Mouse (Mus musculus) kidney, adult 18-20 months (tissue): ENCODE data around the gene Cables2.
A peak's percentile ranks its signal among the peaks of the same experiment; 100 is the strongest.
"Not testable (repeated sequence)": the region's sequence is repeated elsewhere in the genome, so short reads cannot be mapped to it uniquely, and the experiment has no call there.

Experiments used
- DNase-seq: peaks from one replicate; pipeline ENCODE4 v3.0.0; 2021

The Cables2 gene

DNA sequence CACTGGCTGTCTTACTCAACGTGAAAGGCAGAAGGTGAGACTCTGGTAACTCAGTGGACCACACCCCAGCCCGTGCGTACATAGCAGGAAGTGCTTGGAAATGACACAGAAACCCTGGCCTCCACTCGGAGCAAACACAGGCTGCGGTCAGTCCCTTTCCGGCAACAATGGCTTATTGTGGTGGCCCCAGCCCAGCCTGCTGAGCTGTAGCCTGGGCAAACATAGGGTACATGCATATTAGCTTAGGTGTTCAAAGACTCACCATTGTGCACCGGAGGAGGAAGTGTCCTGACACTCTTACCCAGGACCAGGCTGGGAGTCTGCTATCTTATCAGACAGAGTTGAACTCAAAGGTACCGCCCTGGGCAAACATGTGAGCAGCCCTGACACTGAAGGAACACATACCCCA lies 3.6 kb upstream of the Cables2 start:
- no peak for DNase-seq

DNA sequence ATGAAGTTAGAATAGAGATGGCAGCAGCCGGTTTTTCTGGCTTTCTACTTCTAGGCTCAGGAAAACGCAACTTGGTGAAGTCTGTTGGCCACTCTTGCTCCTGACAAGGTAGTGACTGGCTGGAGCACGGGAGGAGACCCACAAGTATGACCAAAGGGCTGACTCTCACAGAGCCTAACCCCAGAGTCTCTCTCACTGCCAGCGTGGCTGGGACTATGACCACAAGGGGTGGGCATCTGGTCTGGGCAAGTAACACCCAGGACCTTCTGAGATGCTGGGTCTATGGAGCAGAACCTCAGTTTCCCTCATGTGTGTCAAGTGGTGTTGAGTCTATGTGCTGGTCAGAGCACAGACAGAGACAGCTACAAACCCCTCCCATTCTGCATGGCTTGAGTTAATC lies 3.1 kb upstream of the Cables2 start:
- DNase-seq: no peak

DNA sequence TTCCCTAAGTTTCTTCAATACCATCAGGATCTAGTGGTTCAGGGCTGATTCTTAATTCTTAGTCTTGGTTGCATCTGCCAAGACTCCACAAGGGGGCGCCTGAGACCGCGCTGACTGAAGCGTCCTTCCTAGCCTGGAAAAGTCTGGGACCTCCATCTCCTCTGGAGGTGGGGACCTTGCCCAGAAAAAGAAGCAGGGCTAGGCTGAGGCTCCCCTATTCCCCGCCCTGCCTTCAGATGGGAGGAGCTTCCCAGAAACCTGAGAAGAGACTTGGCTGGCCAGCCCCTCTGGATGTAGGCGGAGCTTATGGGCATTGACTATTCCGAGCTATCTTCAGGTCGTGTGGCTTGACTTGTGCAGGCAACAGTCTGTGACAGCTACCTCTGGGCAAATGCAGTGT lies 2.5 kb upstream of the Cables2 start:
- peak; percentile 86 for DNase-seq

DNA sequence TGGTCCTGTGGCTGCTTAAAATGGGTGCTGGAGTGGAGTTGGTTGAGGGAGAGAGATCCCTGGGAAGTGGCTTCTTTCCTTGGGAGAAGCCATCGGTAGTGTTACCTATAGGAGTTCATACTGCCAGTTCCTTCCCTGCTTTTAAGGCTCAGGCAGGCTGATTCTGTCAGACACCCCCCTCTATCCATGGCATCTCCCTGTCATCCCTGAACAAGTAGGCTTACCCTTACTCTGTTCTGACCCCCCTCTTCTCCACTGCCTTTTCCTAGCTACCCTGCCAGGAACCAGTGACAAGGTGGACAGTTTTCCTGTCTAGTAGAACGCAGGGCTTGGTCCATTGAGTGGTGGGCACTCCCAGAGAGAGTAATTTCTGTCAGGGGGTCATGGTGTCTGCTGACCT lies 1.2 kb upstream of the Cables2 start:
- DNase-seq: no peak

DNA sequence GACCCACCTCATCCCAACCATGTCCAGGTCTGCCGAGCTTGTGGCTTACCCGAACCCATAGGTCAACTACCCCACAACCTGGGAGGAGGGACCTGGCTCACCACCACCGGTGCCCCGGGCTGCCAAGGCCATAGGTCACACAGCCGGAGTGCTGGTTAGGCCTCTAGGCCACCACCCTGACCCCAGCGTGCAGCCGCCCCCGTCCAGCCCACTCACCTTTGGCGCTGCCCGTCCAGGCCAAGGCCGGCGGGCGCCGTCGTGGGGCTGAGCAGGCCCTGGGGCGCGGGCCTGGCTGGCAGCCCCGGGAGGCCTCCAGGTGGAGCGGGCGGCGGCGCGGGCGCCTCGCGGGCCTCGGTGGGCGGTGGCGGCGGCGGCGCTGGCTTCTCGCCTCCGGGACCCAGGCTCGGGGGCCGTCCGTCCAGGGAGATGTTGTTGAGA lies 393 bp downstream of the Cables2 start:
- no peak for DNase-seq

DNA sequence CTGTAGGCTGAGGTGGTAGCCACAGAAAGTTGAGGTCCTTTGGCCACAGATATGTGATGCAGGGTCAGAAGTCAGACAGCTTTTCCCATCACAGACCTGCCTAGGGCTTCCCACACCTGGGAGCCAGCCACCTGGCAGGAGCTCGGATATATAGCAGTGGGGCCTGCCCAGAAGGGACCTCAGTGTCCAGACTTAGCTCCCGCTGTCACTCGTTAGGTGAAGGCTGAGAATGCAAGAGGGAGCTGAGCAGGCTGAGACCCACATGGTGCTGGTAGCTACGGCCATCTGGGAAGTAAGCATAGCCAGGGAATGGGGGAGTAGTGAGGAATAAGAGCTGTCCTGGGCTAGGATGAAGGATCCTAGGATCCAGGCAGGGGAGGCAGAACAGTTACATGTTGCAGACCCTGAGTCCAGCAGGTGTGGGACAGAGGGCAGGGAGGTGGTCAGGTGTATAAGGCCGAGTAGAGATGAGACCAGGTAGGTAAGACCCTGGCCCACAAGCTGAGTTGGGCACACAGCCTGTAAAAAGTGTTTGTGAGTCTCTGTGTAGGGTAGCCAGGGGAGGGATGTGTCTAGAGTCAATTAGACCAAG lies 1.4 kb downstream of the Cables2 start:
- DNase-seq: no peak

DNA sequence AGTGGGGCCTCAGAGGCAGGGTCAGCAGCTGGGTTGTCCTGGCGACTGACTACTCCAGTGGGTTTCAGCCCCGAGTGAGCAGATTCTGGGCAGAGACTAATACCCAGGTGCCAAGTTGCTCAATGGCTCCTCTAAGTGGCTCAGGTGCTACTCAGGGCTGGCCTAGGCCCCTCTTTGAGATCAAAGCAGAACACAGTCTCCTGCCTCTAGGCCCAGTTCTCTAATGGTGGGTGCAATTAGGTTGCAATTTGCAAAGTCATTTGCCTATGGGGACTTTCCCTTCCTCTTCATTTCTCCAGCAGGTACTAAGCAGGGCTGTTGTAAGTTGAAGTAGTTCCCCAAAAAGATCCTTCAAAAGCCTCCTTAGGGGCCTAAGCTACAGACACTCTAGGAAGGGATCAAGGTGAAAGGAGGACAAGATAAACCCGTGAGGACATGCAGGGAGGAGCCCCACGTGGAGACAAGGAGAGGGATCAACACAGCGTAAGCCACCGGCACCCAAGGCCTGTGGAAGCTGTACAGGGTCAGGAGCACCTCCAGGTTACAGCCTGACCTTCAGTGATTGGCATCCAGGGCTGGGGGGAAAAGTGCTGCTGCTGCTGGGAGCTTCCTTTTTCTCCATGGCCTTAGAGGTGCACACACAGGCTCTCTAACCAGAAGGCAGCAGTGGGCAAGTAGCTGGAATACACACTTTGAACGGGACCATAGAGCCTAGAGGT lies 2.6 kb downstream of the Cables2 start:
- DNase-seq: no peak

DNA sequence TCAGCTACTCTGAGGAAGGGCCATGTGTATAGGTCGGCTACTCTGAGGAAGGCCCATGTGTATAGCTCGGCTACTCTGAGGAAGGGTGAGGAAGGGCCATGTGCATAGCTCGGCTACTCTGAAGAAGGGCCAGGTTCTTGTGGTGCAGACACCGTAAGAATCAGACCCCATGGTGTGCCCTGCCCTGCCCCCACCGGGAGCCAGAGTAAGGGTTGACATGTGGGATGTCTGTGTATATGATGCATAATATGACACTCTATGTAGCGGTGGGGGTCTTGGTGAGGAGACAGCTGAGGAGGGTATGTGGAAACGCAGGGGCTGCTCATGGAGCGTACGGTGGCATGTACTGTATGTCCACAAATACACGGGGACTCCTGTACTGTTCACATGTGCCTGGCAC lies 4.0 kb downstream of the Cables2 start:
- no peak for DNase-seq

DNA sequence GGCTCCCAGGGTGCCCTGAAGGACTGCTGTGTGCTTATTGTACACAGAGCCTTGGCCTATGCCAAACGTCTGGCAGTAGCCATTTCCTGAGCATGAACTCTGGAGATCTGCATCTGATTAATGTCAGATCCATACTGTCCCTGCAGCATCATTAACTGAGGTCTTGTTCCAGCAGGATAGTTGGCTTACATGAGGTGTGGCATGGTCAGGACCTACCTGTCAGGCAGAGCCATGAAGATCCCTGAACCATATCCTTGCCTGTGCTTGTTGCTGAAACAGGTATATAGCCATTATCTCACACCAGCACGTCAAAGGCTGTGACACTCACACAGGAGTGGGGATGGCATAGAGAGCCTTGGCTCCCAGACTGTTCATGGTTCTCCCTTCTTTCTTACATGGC lies 5.3 kb downstream of the Cables2 start:
- no peak for DNase-seq

DNA sequence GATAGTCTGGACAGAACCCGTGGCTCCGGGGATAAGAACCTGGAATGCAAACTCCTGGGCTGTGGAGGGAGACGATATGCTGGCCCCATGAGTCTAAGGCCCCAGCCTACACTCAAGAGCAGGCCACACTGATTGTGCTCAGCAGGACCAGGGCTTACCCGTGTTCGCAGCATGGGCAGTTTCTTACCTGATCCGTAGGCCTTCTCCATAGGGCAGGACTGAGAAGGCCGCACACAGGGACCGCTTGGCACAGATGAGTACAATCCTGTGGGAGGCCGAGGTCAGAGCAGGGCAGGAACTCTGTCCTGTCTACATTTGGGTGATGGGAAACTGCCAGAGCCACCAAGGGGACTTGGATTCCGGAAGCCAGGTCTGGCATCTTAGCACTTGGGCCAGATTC lies 10.4 kb downstream of the Cables2 start:
- no peak for DNase-seq

DNA sequence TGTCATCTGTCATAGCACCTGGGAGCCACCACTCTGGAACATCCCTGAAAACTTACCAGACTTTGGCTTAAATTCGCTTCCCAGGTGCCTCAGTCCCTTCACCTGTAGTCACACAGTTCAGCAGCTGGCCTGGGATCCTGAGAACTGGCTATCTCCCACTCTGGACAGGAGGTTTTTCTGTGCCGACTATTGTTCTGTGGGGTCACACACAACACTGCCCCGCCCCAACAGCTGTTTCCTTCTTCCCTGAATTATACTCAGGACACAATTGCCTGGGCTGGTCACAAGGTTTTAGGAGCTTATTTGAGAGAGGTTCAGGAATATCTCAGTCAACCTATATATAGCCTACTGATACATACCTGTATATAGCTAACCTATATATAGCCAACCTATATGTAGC lies 10.9 kb downstream of the Cables2 start:
- no peak for DNase-seq

DNA sequence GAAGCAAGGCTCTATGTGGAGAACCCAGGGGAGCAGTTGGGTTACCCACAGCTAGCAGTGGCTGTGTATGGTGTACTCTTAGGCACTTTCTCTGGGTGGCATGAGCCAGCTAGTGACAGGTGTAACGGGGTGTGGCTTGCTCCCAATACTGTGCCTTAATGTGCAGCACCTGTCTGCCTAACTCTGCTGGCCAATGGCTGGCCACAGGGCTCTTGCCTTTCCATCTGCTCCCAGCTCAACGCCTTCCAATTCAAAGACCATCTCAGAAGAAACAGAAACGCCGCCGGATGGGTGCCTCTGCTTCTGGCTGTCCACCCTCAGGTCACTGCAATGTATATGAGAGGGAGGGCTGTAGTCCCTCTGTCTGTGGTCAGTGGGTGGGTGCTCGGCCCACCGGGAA lies 11.4 kb downstream of the Cables2 start:
- DNase-seq: no peak

DNA sequence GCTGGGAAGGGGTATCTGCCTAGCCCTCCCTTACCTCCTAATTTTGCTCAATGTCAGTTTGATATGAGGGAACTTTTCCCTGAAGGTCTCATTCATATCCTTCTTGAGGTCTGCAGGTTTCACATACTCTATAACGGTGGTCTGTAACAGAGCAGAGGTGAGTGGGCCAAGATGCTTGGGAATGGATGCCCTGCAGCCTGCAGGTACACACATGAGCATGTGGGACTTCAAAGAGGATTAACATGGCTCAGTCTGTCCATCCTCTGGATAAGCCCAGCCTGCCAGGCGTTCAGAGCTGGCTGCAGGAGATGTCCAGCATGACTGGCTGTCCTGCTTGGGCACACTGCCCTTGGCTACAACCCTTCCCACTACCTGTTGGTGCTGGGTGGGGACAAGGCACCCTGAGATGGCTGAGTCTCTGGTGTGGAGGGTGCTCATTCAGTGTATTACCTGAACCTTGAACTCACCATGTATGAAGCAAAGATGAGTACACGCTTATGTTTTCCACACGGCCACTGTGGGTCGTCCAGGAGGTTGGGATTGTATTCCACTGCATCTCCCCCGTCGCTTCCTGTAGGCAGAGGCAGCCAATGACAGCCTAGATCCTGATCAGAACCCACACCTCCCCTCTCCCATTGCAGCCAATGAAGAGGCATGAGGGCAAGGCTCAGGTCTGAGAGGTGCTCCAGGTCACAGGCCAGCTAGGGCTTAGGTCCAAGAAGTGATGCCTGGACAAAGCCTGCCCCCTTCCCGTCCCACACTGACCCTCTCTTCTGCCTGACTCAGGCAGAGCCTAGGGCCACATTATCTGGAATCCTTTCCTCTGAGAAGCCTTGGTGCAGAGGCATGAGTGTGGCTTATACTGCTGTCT lies 12.5 kb downstream of the Cables2 start:
- no peak for DNase-seq

DNA sequence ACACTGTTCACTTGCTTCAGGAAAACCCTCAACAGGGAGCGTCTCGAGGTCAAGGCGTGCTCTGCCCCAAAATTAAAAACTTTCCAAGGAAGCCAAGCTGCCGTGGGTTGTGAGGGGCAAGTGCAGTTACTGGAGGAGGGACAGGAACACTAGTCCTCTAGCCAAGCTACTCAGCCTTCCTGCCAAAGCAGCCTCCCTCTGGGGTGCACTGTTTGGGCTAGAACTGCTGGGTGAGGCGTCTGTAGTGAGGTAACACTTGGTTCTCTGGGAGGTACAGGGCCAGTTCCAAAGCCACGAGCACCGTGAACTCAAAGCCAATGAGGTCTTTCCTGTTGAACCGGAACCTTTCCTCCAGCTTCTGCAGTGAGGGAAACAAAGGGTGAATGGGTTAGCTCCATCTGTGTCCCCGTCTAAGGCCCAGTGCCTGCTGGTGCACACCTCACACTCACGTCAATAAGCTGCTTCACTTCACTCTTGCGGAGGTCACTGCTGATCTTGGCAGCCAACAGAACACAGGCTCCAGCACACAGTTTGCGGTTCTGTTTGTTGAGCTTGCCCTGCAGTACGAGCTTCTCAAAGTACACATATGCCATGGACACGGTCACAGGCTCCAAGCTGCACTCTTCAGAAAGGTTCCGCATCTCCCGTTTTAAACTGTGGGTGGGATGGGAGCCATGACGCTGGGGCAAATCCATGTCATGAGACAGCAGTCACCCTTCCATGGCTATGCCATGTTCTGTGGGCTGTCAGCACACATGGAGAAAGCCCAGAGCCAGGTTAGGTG lies 13.3 kb downstream of the Cables2 start:
- DNase-seq: not testable (repeated sequence)

DNA sequence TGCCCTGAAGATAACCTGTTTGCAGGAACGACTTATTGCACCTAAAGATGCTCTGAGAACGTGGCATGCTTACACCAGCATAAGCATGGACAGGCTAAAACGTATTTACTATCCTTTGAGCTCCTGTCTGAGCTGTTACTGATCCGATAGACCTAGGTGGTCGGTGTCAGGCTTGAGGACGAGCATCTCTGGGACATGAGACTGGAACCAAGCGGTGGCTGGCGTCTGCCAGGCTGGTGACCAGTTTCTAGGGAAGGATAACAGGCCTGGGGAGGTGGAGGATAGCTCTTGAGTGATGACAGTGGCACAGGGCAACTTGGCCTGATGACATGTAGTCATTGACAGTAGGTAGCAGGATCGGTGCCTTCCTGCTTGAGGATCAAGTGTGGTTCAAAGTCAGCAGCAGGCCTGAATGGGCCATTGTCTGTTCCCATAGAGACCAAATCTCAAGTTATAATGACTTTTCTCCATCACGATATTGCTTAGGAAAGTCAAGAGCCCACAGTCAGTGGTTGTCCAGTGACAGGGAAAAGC lies 14.3 kb downstream of the Cables2 start:
- not testable (repeated sequence) for DNase-seq

DNA sequence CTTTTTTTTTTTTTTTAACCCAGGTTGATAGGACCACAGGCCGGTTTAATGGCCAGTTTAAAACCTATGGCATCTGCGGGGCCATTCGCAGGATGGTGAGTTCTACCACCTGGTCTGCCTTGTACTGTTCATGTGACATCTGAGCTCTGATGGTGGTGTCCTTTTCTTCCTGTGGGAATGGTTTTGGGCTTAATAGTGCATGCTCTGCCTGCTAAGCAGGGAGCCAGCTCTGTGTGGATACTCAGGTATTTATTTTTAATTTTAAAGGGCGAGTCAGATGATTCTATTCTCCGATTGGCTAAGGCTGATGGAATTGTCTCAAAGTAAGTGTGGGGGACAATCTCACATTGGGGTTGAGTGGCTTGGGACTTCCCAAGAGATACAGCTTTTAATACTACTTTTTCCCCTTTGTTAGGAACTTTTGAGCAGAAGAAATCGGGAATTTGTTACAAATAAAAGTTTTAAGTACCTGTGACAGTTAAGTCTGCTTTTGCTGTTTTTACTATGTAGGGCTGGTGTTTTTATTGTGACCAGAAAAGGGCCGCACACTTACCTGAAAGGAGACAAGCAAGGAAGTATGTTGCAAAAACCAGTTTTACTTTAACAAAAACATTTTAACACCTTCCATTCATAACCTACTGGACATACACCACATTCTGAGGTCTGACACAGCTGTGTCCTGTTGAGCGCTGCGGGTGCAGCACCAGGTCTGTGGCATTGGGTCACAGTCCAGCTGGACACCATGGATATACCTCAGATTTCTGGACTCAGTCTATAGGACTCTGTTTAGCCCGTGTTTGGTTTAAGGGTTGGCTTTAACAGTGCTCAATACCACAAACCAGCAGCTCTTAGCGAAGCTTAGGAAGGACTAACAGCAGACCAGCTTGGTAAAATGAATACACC lies 15.1 kb downstream of the Cables2 start:
- no peak for DNase-seq

DNA sequence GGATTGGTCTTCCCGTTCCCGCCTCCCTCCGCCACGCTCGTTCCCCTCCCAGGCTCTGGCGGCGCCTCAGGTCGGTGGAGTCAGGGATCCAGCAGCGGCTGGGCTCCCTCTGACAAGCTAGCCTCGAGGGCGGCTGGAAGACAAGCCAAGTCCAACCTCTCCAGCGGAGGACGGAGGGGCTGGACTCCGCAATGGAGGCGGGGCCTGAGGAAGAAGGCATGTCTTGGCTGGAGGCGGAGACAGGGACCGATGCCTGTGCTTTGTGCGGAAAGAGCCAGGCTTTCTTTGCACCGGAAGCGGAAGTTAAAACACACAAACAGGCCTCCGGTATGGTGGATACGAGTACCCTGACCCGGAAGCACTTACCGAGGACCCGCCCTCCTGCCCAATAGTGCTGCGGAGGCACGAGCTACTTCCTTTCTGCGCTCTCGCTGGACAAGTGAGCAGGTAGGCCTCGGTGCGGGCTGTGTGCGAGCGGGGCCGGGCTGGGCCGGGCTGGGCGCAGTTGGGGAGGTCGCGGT lies 16.2 kb downstream of the Cables2 start, which contains the start of gene Rps21:
Rps21 (plus strand) TSS at position 377 of the 521 bp plus-strand sequence.
- peak; percentile 97 for DNase-seq

DNA sequence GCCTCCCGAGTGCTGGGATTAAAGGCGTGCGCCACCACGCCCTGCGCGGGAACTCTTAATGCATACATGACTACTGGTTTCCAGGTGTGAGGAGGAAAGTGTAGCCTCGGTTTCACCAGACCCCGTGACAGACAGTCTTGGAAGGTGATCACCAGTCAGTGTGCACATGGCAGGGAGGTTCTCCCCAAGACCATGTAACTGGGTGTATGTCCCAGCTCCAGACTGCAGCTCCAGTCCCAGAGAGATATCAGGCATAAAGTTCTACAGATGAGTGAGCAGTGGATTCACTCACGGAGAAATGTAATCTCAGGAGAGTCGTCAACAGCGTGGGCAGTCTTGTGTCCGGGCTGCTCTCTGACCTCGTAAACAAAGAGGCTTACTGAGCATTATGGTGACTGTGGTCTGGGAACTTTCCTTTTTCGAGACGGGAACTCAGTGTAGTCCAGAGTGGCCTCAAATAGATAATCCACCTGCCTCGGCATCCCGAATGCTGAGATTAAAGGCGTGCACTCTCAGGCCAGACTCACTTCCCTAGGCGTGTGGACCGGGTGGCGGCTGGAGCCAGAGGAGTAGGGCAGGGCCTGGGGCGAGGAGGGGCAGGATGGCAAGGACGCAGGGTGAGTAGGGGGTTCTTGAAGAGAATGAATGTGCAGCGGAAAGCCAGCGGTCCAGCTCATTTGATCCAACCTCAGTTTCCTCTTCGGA lies 16.8 kb downstream of the Cables2 start:
- no peak for DNase-seq

DNA sequence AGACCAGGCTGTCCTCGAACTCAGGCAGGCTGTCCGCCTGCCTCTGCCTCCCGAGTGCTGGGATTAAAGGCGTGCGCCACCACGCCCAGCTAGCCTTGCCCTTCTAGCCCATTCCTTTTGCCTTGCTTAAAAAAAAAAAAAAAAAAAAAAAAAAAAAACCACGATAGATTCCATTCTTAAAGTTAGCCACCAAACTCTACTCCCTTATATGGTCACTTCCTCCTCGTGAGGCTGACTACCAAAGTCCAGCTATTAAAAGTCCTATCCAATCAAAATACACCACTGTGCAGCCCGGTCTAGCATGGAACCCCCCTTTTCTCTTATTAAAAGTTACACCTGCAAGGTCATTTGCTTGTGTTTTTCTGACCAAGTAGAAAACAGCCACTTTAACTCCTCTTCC lies 17.6 kb downstream of the Cables2 start:
- DNase-seq: no peak

DNA sequence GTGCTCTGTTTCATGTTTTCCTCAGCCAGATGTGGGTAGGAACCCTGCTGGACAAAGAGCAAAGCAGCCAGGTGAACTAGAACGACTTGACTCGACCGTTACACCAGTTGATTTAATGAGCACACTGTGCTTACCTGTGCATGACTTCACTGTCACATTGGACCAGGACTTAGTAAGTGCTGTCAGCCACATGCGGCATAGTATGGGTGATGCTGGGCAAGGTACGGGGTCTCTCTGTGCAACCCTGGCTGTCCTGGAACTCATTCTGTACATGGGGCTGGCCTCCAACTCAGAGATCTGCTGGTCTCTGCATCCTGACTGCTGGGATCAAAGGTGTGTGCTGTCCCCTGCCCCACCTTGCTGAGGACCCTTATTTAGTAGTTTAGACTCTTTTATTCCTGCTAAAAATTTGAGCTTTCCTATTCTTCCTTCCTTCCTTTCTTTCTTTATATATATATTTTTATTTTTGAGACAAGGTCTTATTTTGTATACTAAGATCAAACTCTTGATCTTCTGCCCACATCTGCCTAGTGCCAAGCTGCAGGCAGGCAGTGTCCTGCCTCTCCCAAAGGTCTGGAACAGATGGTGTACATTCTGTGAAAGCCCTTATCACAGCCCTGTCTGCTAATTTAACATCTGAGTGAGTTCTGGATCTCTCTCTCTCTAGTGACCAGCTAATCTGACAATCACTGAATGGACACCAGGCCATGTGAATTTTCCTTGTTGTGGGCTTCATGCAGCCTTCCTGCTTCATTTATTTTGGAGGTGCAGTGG lies 18.7 kb downstream of the Cables2 start:
- no peak for DNase-seq
